Mouse (Mus musculus): ENCODE data around the gene Tppp.

- TF ChIP-seq CTCF (IDR thresholded peaks at IDR 0.05; ENCODE audit: insufficient read depth, low read depth, low read length) = no peak
- TF ChIP-seq POLR2A (IDR thresholded peaks at IDR 0.05; ENCODE audit: insufficient read depth, low read depth, low read length) = no peak
These were observed 8.7 kb upstream of the Tppp start for GRCm38 (mm10) chr13:74000519-74000918.
